Mouse (Mus musculus): ENCODE measurements around the gene Creld1. TPM values are rescaled to one million over a fixed set of nuclear protein-coding genes. Genes with fewer than 3 reads are reported as not detected.

The Creld1 gene
- 1.2 TPM for polyA plus RNA-seq (2014; fragmentation: Illumina TruSeq; extraction: RNeasy Lipid Tissue Mini Kit (QIAGEN cat#74804))

DNA sequence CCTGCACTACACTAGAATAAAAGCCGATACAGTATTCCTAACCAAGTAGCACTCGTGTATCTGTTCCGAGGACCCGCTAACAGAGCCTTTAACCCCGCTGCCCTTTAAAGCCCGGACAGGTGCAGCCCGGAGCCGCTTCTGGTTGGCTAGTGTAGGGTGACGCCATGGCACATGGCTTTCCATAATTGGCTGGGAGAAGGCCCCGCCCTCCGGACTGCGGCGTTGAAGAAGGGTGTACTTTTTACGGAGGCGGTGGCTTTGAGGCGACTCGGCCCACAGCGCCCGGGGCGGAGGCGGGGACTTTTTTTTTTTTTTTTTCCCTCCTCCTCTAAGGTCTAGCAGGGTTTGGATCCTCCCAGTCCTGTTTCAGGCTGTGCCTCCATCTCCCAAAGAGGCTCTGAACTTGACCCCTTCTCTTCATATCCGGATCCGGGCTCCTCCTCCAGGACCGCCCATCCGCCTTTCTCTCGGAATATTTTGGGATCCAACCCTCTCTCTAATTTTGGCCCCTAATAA is at the start of gene Creld1:
TSS of gene Creld1 (plus strand) at position 198 of the 516 bp plus-strand sequence.

DNA sequence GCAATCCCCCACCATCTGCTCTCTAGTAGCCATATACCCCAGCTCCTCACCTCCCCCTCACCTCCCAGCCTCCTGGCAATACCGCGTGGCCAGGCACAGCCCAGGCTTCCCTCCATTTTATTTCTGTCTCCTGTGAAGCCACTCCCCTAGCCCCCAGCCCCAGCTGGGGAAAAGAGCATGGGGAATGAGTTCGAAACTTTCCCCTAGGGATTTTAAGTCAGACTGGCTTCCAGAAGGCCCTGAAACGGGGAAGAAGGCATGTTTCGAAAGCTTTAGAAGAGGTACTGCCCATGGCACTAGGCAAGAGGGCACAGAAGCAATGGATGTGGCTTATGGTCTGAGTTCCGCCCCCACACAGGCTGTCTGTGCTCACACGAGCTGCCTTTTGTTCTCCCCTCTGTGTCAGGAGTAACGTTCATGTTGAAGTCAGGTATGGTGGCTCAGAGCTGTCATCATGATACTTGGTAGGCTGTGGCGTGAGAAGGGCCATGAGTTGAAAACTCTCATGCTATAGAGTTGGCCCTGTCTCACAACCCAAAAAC is 47.4 kb upstream of the Creld1 start, which contains the start of gene Cidec:
TSS of gene Cidec (minus strand) at position 97 of the 542 bp plus-strand sequence.

DNA sequence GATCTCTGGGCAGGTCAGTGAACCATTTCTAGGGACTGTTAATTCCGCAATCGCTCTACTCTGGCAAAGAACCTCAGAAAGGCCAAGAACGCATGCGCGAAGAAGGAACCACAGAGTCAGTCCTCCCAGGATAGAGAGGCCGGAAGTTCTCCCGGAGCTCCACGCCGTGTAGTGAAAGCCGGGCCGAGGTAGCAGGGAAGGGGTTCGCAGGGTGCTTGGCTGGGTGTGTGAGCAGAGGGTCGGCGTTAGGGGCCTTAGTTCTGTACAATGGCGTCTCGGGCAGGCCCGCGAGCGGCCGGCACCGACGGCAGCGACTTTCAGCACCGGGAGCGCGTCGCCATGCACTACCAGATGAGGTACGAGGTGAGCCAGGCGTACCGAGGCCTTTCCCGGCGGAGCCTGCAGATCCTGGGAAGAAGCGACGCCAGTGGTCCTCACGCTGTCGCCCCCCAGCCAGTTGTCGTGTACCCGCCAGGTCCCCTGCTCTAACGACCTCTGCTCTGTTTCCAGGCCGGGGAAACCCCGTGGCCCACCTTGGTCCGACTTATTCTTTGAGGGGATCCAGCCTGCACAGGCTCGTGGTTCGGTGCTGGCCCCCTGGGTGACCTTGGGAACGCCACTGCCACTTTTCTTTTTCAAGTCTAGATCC is 40.5 kb upstream of the Creld1 start, which contains the start of gene Jagn1:
TSS of gene Jagn1 (plus strand) at position 128 of the 649 bp plus-strand sequence.

DNA sequence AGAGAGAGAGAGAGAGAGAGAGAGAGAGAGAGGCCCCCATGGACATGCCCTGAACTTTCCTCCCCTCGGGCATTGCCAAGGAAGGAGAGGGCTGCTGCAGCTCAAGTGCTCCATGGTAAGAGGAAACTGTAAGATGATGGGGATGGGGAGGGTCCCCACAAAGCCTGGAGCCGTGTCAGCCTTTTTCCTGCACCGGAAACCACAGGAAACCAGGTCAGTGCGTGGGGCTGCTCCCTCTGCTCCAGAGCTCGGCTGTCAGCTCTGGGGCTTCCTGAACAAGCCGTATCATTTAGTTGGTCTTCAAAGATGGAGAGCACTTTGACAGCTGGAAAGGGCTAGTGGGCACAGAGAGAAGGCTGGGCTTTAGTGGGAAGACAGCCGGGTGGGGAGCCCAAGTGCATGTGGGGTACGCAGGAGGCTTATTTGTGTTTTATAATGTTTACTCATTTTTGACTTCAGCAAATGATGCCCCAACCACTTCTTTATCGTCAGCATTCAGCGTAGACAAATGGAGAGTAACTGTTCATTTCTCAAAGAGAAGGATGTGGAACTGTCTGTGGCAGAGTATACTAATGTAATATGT is 25.1 kb upstream of the Creld1 start, which contains the start of gene Il17re:
TSS of gene Il17re (plus strand) at position 533 of the 583 bp plus-strand sequence.

DNA sequence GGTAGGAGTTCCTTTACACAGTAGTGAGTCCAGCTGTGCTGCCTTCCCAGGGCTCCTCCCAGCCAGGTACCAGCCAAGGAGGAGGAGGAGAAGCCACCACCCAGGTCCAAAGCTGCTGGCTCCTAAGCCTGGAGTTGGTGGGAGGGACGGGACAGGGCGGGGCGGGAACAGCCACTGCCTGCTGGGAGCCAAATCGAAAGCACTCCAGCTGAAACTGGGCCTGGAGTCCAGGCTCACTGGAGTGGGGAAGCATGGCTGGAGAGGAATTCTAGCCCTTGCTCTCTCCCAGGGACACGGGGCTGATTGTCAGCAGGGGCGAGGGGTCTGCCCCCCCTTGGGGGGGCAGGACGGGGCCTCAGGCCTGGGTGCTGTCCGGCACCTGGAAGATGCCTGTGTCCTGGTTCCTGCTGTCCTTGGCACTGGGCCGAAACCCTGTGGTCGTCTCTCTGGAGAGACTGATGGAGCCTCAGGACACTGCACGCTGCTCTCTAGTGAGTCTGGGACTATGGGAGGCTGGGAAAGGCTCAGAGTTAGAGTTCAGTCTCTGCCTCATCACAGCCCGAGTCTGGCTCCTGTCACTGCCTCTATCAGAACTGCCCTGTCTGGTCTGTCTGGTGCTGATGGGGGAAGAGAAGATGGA is 11.7 kb upstream of the Creld1 start, which contains the start of gene Il17rc:
TSS of gene Il17rc (plus strand) at position 131 of the 640 bp plus-strand sequence.

DNA sequence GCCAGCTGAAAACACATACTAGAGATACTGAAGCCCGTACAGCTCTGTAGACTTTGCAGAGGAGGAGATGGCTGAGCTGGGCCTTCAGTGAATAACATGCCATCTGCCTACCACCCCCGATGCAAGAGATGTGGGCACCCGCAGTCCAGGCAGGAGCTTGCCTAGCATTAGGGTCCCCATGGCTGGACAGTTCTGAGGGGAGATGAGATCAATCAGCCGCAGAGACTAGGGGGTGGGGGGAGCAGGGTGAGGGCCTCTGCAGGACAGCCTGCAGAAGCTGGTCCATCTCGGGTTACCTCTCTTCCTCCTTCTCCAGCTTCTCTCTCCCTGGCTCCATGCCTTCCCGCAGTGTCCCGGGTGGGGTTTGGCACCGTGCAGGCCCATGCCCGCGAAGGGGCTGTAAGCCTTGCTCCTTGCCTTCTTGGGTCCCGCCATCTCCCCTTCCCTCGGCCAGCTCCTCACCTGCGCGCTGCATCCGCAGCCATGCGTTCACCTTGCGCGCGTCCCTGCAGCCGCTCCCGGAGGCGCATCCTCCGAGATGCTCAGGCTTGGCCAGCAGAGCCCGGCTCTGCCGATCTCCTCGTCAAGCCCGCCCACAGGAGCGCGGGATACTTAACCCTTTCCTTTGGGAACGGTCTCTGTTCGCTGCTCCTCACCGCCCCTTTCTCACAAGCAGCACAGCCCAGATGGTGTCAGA is 18.4 kb downstream of the Creld1 start, which contains the start of gene Prrt3:
TSS of gene Prrt3 (minus strand) at position 544 of the 697 bp plus-strand sequence.

DNA sequence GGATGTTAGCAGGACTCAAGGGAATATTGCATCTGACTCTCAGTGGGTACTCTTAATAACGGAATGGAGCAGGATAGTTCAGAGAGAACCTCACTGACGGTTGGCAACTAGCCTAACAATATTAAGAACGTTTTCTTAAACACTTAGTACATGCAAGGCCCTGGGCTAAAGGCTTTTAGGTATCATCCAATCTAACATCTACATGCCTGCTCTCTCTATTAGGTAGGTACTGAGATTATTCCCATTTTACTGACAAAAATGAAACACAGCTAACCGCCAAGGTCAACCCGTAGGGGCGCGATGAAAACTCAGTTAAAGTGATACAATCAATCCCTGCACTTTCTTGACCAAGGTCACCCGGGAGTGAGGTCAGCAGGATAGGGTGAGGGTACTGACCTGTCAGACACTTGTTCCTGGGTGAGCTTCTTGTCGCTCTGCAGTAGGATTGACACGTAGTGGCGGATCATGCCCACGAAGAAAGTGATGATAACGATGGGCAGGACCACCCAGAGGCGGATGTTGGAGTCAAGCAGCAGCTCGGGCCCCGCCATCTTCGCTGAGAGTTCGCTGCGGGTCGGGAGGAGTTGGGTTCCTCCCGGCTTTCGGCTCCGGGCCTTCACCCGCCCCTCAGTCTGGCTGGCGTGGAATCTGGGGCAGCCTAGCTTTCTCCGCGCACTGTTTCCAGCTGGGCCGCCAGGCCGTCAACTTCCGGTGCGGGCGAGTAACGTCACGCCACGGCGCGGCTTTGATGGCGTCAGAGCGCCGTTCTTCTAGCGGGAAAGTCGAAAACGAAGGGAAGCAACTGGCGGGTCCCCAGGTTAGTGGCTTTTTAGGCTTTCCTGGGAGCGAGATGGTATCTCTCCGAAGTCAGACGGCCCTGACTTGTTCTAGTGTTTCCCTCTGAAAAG is 48.1 kb downstream of the Creld1 start, which contains the start of the genes Emc3 and Fancd2:
TSS of gene Emc3 (minus strand) at position 721 of the 908 bp plus-strand sequence.
TSS of gene Fancd2 (plus strand) at position 751 of the 908 bp plus-strand sequence.

Other genes starting within 250 kb of the Creld1 start
- gene Mtmr14, start 245.5 kb upstream of the Creld1 start, polyA plus RNA-seq (2014; fragmentation: Illumina TruSeq; extraction: RNeasy Lipid Tissue Mini Kit (QIAGEN cat#74804)) = 35.6 TPM
- 0.20 TPM for gene Cpne9, start 201.0 kb upstream of the Creld1 start, polyA plus RNA-seq (2014; fragmentation: Illumina TruSeq; extraction: RNeasy Lipid Tissue Mini Kit (QIAGEN cat#74804))
- 3.5 TPM for gene Brpf1, start 176.2 kb upstream of the Creld1 start, polyA plus RNA-seq (2014; fragmentation: Illumina TruSeq; extraction: RNeasy Lipid Tissue Mini Kit (QIAGEN cat#74804))
- 3.6 TPM for gene Ogg1, start 156.3 kb upstream of the Creld1 start, polyA plus RNA-seq (2014; fragmentation: Illumina TruSeq; extraction: RNeasy Lipid Tissue Mini Kit (QIAGEN cat#74804))
- gene Camk1, start 139.3 kb upstream of the Creld1 start, polyA plus RNA-seq (2014; fragmentation: Illumina TruSeq; extraction: RNeasy Lipid Tissue Mini Kit (QIAGEN cat#74804)) = 23.9 TPM
- gene Tada3, start 105.4 kb upstream of the Creld1 start, polyA plus RNA-seq (2014; fragmentation: Illumina TruSeq; extraction: RNeasy Lipid Tissue Mini Kit (QIAGEN cat#74804)) = 3.1 TPM
- gene Arpc4, start 105.2 kb upstream of the Creld1 start, polyA plus RNA-seq (2014; fragmentation: Illumina TruSeq; extraction: RNeasy Lipid Tissue Mini Kit (QIAGEN cat#74804)) = 117 TPM
- not detected for gene Ttll3, start 94.0 kb upstream of the Creld1 start, polyA plus RNA-seq (2014; fragmentation: Illumina TruSeq; extraction: RNeasy Lipid Tissue Mini Kit (QIAGEN cat#74804))
- not detected for gene Rpusd3, start 64.0 kb upstream of the Creld1 start, polyA plus RNA-seq (2014; fragmentation: Illumina TruSeq; extraction: RNeasy Lipid Tissue Mini Kit (QIAGEN cat#74804))
- gene Cidec, start 47.5 kb upstream of the Creld1 start, polyA plus RNA-seq (2014; fragmentation: Illumina TruSeq; extraction: RNeasy Lipid Tissue Mini Kit (QIAGEN cat#74804)) = 0.54 TPM
- 22.8 TPM for gene Jagn1, start 40.7 kb upstream of the Creld1 start, polyA plus RNA-seq (2014; fragmentation: Illumina TruSeq; extraction: RNeasy Lipid Tissue Mini Kit (QIAGEN cat#74804))
- gene Il17re, start 24.8 kb upstream of the Creld1 start, polyA plus RNA-seq (2014; fragmentation: Illumina TruSeq; extraction: RNeasy Lipid Tissue Mini Kit (QIAGEN cat#74804)) = 0.57 TPM
- gene Il17rc, start 11.9 kb upstream of the Creld1 start, polyA plus RNA-seq (2014; fragmentation: Illumina TruSeq; extraction: RNeasy Lipid Tissue Mini Kit (QIAGEN cat#74804)) = 0.77 TPM
- not detected for gene Prrt3, start 18.6 kb downstream of the Creld1 start, polyA plus RNA-seq (2014; fragmentation: Illumina TruSeq; extraction: RNeasy Lipid Tissue Mini Kit (QIAGEN cat#74804))
- gene Emc3, start 48.4 kb downstream of the Creld1 start, polyA plus RNA-seq (2014; fragmentation: Illumina TruSeq; extraction: RNeasy Lipid Tissue Mini Kit (QIAGEN cat#74804)) = 111 TPM
- 4.6 TPM for gene Fancd2, start 48.4 kb downstream of the Creld1 start, polyA plus RNA-seq (2014; fragmentation: Illumina TruSeq; extraction: RNeasy Lipid Tissue Mini Kit (QIAGEN cat#74804))
- gene Fancd2os, start 117.4 kb downstream of the Creld1 start, polyA plus RNA-seq (2014; fragmentation: Illumina TruSeq; extraction: RNeasy Lipid Tissue Mini Kit (QIAGEN cat#74804)) = 0.34 TPM
- 43.7 TPM for gene Brk1, start 121.5 kb downstream of the Creld1 start, polyA plus RNA-seq (2014; fragmentation: Illumina TruSeq; extraction: RNeasy Lipid Tissue Mini Kit (QIAGEN cat#74804))
- 38.4 TPM for gene Vhl, start 140.7 kb downstream of the Creld1 start, polyA plus RNA-seq (2014; fragmentation: Illumina TruSeq; extraction: RNeasy Lipid Tissue Mini Kit (QIAGEN cat#74804))
- gene Irak2, start 155.2 kb downstream of the Creld1 start, polyA plus RNA-seq (2014; fragmentation: Illumina TruSeq; extraction: RNeasy Lipid Tissue Mini Kit (QIAGEN cat#74804)) = 3.0 TPM
- gene Tatdn2, start 213.8 kb downstream of the Creld1 start, polyA plus RNA-seq (2014; fragmentation: Illumina TruSeq; extraction: RNeasy Lipid Tissue Mini Kit (QIAGEN cat#74804)) = 13.5 TPM
- gene Ghrl, start 236.6 kb downstream of the Creld1 start, polyA plus RNA-seq (2014; fragmentation: Illumina TruSeq; extraction: RNeasy Lipid Tissue Mini Kit (QIAGEN cat#74804)) = not detected

Data from ovary, adult 10 weeks (tissue).